Mouse (Mus musculus): ENCODE data around the gene Wls. TPM values are rescaled to one million over a fixed set of nuclear protein-coding genes. Genes with fewer than 3 reads are reported as not detected.

The Wls gene
- polyA plus RNA-seq, 1 experiment from 2014 or later: 164 TPM

Other genes with a start within 250 kb of the Wls start
- gene Rpe65, start 240.5 kb upstream of the Wls start, polyA plus RNA-seq (2016; fragmentation: Nextera tagmentation; extraction: Ambion mirVana): not detected in 2 replicates

Measured in embryonic facial prominence, embryonic 12.5 days (tissue).